Mouse (Mus musculus) megakaryocyte, embryonic 14.5 days (primary cell): ENCODE data around the gene Ints14.

ENCODE experiments used
- FLI1 ChIP-seq: IDR thresholded peaks from 2 replicates; pipeline ENCODE4 v1.6.1; 2012; ENCODE audit warnings: low read length, inconsistent platforms, mixed read lengths
- GATA1 ChIP-seq: IDR thresholded peaks from 3 replicates; pipeline ENCODE4 v1.6.1; 2012; ENCODE audit warnings: mixed read lengths, low read length, inconsistent platforms, borderline replicate concordance

DNA sequence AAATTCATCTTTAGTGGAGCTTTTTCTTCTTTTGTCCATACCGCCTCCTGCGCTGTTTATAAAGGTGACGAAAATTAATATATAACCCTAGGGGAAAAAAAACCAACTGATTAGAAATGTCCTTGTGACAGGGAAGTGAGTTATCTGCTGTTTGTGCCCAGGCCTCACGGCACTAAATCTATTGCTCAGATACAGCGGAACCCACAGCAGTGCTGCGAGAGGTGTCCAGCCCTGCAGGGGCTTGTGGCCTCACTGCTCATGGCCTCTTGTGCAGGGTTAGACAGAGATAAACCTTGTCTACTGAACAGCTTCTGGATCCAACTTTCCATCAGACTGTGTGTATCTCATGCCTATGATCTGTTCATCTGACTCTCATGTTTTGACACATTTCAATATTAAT is 27.7 kb downstream of the Ints14 start:
- TF ChIP-seq GATA1 (no peak), FLI1 (no peak)
